Mouse (Mus musculus): Measurements from ENCODE around the gene 1700037H04Rik.
A peak's percentile ranks its signal among the peaks of the same experiment; 100 is the strongest.

The 1700037H04Rik gene

GRCm38 (mm10) chr2:131159938-131160581 lies at the start of gene 1700037H04Rik:
Gene 1700037H04Rik (minus strand): TSS chr2:131160081.
- DNase-seq (ENCODE audit: low spot score): peak; percentile 95

- DNase-seq (ENCODE audit: low spot score): peak; percentile 23
Observed at GRCm38 (mm10) chr2:131209125-131209795, 49.4 kb upstream of the 1700037H04Rik start.

- no peak for DNase-seq (ENCODE audit: low spot score)
Observed at GRCm38 (mm10) chr2:131208356-131208755, 48.5 kb upstream of the 1700037H04Rik start.

GRCm38 (mm10) chr2:131206778-131207177 lies 46.9 kb upstream of the 1700037H04Rik start, which contains the start of gene Ap5s1:
Gene Ap5s1 (plus strand): TSS chr2:131207078.
- DNase-seq (ENCODE audit: low spot score): no peak

- DNase-seq (ENCODE audit: low spot score): no peak
Observed at GRCm38 (mm10) chr2:131205521-131206182, 45.8 kb upstream of the 1700037H04Rik start.

GRCm38 (mm10) chr2:131204410-131204981 lies 44.6 kb upstream of the 1700037H04Rik start:
- peak; percentile 87 for DNase-seq (ENCODE audit: low spot score)

GRCm38 (mm10) chr2:131203816-131204409 lies 44.0 kb upstream of the 1700037H04Rik start:
- no peak for DNase-seq (ENCODE audit: low spot score)

GRCm38 (mm10) chr2:131201262-131201661 lies 41.4 kb upstream of the 1700037H04Rik start:
- no peak for DNase-seq (ENCODE audit: low spot score)

GRCm38 (mm10) chr2:131200710-131201109 lies 40.8 kb upstream of the 1700037H04Rik start:
- DNase-seq (ENCODE audit: low spot score): no peak

GRCm38 (mm10) chr2:131196606-131197316 lies 36.9 kb upstream of the 1700037H04Rik start:
- DNase-seq (ENCODE audit: low spot score): no peak

GRCm38 (mm10) chr2:131191005-131191390 lies 31.1 kb upstream of the 1700037H04Rik start:
- no peak for DNase-seq (ENCODE audit: low spot score)

- DNase-seq (ENCODE audit: low spot score): no peak
Observed at GRCm38 (mm10) chr2:131190344-131191004, 30.6 kb upstream of the 1700037H04Rik start.

- no peak for DNase-seq (ENCODE audit: low spot score)
Observed at GRCm38 (mm10) chr2:131189521-131190309, 29.8 kb upstream of the 1700037H04Rik start.

- DNase-seq (ENCODE audit: low spot score): no peak
Observed at GRCm38 (mm10) chr2:131188311-131188710, 28.4 kb upstream of the 1700037H04Rik start.

- DNase-seq (ENCODE audit: low spot score): no peak
Observed at GRCm38 (mm10) chr2:131187602-131187922, 27.7 kb upstream of the 1700037H04Rik start.

- peak; percentile 86 for DNase-seq (ENCODE audit: low spot score)
Observed at GRCm38 (mm10) chr2:131186771-131187601, 27.1 kb upstream of the 1700037H04Rik start, which contains the start of the genes Cdc25b and Spef1. Gene Cdc25b (plus strand): TSS chr2:131186949. Gene Spef1 (minus strand): TSS chr2:131187282.

GRCm38 (mm10) chr2:131186343-131186742 lies 26.5 kb upstream of the 1700037H04Rik start:
- DNase-seq (ENCODE audit: low spot score): no peak

- DNase-seq (ENCODE audit: low spot score): peak; percentile 87
Observed at GRCm38 (mm10) chr2:131179990-131180587, 20.2 kb upstream of the 1700037H04Rik start, which contains the start of gene Cenpb. Gene Cenpb (minus strand): TSS chr2:131180067.

Data from ovary, postnatal 36 days (tissue).